Mouse (Mus musculus): ENCODE data around the gene Zdhhc12. TPM values are rescaled to one million over a fixed set of nuclear protein-coding genes. Genes with fewer than 3 reads are reported as not detected.
A peak's percentile ranks its signal among the peaks of the same experiment; 100 is the strongest.
"Not testable (repeated sequence)": the region's sequence is repeated elsewhere in the genome, so short reads cannot be mapped to it uniquely, and the experiment has no call there.

Gene Zdhhc12
- polyA plus RNA-seq (2016; fragmentation: Nextera tagmentation; extraction: Ambion mirVana), result 25.3 and 27.9 TPM in 2 replicates

DNA sequence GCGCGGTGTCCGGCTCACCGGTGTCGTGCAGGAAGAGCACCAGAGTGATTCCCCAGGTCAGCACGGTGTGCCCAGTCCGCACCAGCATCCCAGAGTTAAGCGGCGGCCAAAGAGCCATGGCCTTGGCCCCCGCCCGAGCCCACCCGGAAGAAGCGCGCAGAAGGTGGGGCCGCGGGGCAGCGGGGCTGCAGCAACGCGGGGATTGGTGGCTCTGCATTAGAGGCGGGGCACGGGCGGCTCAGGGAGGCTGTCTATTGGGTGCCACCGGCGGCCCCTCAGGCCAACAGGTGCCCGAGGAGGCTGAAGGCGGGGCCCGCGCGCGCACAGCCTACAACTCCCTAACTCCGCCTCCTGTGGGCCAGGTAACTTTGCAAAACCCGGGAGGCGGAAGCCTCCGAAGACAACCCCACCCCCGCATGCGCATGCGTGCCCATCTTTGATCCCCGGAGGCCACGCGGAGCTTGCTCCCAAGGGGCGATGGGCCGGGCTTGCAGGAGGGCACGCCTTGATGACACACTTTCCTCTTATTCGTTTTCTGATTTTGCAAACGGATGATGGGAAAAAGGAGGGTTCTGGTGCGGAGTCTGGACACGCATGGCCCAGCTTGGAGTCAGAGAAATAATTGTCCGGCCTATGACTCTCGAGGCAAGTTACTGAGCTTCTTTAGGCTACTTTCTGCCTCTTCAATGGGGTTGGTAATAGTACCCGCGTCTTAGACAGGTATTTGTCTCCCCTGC is at the start of gene Zdhhc12:
Zdhhc12 (minus strand) TSS at position 178 of the 737 bp plus-strand sequence.
- Histone ChIP-seq H3K27me3 (replicated peaks) (no peaks in the 10 kb centered on the region), H3K9ac (peak within 1 kb of the TSS; percentile 61), H3K27ac (0 out of 2 replicates have a peak within 1 kb of the TSS, but pooled peaks have one; percentile 7), H3K4me2 (replicated peaks) (peak within 1 kb of the TSS; percentile 70), H3K9me3 (no peaks in the 10 kb centered on the region), H3K36me3 (peaks cover 31% of the 10 kb centered on the region), H3K4me1 (peaks cover 17% of the 10 kb centered on the region; the same call in 1 of the 2 replicates), H3K4me3 (peak within 1 kb of the TSS; percentile 67)
- ATAC-seq (ENCODE audit: low FRiP score, low read depth), result peak; percentile 90
- whole genome bisulfite sequencing, result under 1% methylated on average over 51 of the region's 51 CpGs

DNA sequence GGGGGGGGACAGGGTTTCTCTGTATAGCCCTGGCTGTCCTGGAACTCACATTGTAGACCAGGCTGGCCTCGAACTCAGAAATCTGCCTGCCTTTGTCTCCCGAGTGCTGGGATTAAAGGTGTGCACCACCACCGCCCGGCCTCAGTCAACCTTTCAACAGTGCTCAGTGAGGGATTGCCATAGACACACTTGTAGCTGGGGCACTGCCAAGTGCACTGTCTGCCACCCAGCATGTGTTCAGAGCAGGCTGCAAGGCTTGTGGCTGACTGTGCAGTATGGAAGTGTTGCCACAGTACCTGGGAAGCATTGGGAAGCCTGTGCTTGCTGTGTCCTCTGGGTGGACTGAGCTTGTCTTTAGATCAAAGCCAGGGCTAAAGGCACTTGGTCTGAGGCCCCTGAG is 46.6 kb upstream of the Zdhhc12 start:
- H3K4me1 ChIP-seq; H3K4me3 ChIP-seq; H3K27me3 ChIP-seq (replicated peaks); H3K9me3 ChIP-seq; ATAC-seq (ENCODE audit: low FRiP score, low read depth); H3K4me2 ChIP-seq (replicated peaks); H3K27ac ChIP-seq; H3K9ac ChIP-seq: not testable (repeated sequence)
- WGBS, result 90% methylated on average over 4 of the region's 4 CpGs
- H3K36me3 ChIP-seq, result peaks cover 75% of the 10 kb centered on the region

DNA sequence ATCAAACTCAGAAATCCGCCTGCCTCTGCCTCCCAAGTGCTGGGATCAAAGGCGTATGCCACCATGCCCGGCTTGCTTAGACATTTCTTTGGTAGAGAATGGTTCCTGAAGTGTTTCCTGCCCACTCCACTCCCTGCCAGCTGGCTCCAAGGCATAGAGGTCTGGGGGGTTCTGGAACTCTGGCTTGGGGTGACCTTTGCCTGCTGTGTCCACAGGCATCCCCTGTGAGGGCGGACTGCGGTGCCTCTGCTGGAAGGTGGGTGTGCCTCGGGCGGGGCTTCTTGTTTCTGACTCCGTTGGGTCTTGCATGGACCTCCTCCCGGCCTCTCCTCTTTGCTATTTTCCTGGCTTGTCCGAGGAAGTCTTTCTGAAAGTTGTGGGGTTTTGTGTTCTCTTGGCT is 43.0 kb upstream of the Zdhhc12 start:
- 96% methylated on average over 10 of the region's 10 CpGs for WGBS
- peaks cover 40% of the 10 kb centered on the region for H3K36me3 ChIP-seq
- ATAC-seq (ENCODE audit: low FRiP score, low read depth), result no peak

DNA sequence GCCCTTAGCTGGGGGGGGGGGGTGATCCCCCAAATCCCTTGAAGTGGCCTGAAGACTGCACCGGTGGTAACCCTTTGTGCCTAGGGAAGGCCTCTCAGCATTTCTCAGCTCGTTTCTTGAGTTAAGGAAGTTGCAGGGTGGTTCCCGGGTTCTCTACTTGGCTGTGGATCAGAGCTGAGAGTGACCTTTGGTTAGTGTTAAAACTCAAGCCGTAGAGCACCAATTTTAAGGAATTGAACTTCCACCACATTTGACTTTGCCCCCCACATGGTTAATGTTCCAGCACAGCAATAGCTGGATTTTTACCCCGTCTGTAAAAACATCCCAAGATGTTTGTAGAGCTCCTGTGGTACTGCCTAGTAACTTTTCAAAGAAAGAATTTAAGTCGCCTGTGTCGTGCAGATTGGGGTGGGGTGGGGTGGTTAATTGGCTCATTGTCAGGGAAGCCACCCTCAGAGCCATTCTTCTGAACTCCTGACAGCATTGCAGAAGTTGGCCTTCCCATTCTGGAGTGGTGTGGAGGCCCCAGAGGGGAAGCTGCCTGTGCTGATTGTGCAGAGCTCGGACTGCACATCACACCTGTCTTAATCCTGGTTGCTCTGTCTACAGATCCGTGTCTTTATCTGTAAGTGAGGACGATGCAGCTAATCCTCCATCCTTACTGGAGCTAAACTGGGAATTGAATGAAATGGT is 41.6 kb upstream of the Zdhhc12 start:
- Histone ChIP-seq H3K27me3 (replicated peaks) (no peaks in the 10 kb centered on the region), H3K27ac (no peak overlapping the region), H3K9ac (0 out of 2 replicates have a peak overlapping the region, but pooled peaks have one; percentile 29), H3K4me2 (replicated peaks) (peak overlapping the region; percentile 76), H3K4me3 (peak overlapping the region; percentile 73; the same call in 1 of the 2 replicates), H3K4me1 (peaks cover 19% of the 10 kb centered on the region), H3K36me3 (peaks cover 26% of the 10 kb centered on the region), H3K9me3 (no peaks in the 10 kb centered on the region)
- WGBS, result 48% methylated on average over 10 of the region's 10 CpGs
- no peak for ATAC-seq (ENCODE audit: low FRiP score, low read depth)

More for the DNA sequence above, 43.0 kb upstream of the Zdhhc12 start:
- no peak overlapping the region for H3K9ac ChIP-seq
- H3K9me3 ChIP-seq, result no peaks in the 10 kb centered on the region
- H3K4me3 ChIP-seq, result no peak overlapping the region
- H3K4me1 ChIP-seq, result peaks cover 19% of the 10 kb centered on the region
- no peak overlapping the region for H3K4me2 ChIP-seq (replicated peaks)
- no peaks in the 10 kb centered on the region for H3K27me3 ChIP-seq (replicated peaks)
- no peak overlapping the region for H3K27ac ChIP-seq

DNA sequence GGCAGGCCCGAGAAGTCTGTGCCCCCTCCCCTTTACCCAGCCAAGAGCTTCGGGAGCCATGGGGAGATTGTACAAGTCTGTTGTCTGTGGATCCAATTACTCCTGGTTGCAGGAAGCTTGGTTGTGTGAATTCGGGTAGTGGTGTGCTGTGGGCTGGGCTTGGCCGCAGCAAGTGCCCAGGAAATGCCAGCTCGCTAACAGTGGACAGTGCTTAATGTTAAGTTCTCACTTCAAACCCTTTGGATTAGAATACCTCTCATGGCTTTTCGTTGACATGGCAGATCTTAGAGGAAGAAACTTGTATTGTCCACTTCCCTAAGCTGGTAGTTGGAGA is 40.9 kb upstream of the Zdhhc12 start:
- H3K4me2 ChIP-seq (replicated peaks), result peak overlapping the region; percentile 76
- H3K4me3 ChIP-seq, result peak overlapping the region; percentile 73
- H3K9ac ChIP-seq, result peak overlapping the region; percentile 55
- 32% methylated on average over 6 of the region's 6 CpGs for WGBS
- H3K4me1 ChIP-seq, result peaks cover 19% of the 10 kb centered on the region
- H3K9me3 ChIP-seq, result no peaks in the 10 kb centered on the region
- no peaks in the 10 kb centered on the region for H3K27me3 ChIP-seq (replicated peaks)
- peak; percentile 22; the same call in 1 of the 2 replicates for ATAC-seq (ENCODE audit: low FRiP score, low read depth)
- H3K36me3 ChIP-seq, result peaks cover 24% of the 10 kb centered on the region
- H3K27ac ChIP-seq, result no peak overlapping the region

DNA sequence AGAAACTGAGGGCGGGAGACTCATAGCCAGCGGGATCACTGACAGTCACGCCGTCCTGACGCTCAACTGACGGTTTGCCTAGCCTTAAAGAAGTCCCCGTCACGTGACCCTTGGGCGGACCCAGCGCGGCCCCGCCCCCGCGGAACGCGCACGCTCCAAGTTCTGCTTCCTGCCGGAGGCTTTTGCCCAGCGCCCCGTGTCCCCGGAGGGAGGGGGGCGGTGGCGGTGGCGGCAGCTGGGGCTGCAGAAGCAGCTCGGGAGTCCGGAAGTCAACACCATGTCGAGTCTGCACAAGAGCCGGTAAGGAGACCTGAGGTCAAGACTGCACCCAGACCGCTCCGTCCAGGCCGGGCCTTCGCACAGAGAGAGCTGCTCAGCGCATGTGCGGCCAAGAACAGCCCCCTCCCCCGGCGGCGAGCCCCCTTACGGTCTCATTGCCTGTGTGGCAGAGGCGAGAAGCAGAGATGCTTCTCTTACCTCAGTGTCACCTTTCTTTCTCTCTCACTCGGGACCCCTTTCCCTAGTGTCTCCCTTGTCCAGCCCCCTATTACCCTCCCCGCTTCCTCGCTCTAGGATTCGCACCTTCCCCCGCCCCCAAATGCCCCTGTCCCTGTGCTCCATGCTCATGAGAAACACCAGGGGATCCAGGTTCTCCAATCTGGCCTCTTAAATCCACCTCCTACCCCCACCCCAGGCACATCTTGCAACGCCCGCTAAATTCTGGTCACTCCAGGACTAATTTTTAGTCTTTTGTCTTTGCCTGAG is 40.3 kb upstream of the Zdhhc12 start, which contains the start of gene Tbc1d13:
Tbc1d13 (plus strand) TSS at position 134 of the 765 bp plus-strand sequence.
- Histone ChIP-seq H3K9me3 (no peaks in the 10 kb centered on the region), H3K4me3 (peak within 1 kb of the TSS; percentile 73), H3K9ac (peak within 1 kb of the TSS; percentile 55), H3K27ac (0 out of 2 replicates have a peak within 1 kb of the TSS, but pooled peaks have one; percentile 7), H3K27me3 (replicated peaks) (no peaks in the 10 kb centered on the region), H3K36me3 (peaks cover 24% of the 10 kb centered on the region), H3K4me2 (replicated peaks) (peak within 1 kb of the TSS; percentile 76), H3K4me1 (peaks cover 19% of the 10 kb centered on the region)
- under 1% methylated on average over 46 of the region's 46 CpGs for WGBS
- peak; percentile 95 for ATAC-seq (ENCODE audit: low FRiP score, low read depth)

DNA sequence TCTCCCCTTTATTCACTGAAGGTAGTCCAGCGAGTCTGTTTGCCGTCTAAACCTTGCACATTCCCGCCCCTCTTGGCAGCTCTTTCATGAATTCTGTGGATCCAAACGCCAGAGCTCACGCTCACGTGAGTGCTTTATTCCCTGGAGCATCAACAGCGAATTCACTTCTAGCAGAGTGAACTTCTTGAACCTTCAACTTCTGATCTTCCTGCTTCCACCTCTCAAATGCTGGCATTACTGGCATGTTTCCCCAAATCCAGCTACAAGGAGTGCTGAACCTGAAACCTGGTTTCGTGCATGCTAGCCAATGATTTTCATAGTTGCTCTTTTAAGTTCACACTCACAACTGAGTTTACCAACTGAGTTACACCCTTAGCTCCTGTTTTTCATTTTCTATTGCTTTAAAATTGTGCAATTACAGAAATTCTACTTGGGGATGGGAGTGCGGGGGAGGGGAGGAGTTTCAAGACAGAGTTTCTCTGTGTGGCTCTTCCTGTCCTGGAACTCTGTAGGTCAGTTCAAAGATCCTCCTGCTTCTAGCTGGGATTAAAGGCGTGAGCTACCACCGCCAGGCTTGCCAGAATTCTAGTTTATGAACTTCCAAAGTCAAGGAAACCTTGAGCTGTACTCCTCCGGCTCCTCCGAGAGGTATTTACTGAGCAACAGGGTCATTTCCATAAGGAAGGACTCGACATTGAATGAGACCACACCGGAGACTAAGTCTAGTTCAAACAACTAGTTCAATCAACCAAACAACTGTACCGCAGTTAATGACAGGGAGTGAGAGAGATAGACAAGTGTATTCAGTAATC is 39.6 kb upstream of the Zdhhc12 start:
- Histone ChIP-seq H3K9me3 (no peaks in the 10 kb centered on the region), H3K9ac (peak overlapping the region; percentile 55; the same call in 1 of the 2 replicates), H3K27me3 (replicated peaks) (no peaks in the 10 kb centered on the region), H3K27ac (no peak overlapping the region), H3K4me3 (peak overlapping the region; percentile 73), H3K4me1 (peaks cover 19% of the 10 kb centered on the region), H3K36me3 (peaks cover 24% of the 10 kb centered on the region), H3K4me2 (replicated peaks) (peak overlapping the region; percentile 76)
- ATAC-seq (ENCODE audit: low FRiP score, low read depth), result peak; percentile 8; the same call in 1 of the 2 replicates
- 28% methylated on average over 16 of the region's 16 CpGs for WGBS

DNA sequence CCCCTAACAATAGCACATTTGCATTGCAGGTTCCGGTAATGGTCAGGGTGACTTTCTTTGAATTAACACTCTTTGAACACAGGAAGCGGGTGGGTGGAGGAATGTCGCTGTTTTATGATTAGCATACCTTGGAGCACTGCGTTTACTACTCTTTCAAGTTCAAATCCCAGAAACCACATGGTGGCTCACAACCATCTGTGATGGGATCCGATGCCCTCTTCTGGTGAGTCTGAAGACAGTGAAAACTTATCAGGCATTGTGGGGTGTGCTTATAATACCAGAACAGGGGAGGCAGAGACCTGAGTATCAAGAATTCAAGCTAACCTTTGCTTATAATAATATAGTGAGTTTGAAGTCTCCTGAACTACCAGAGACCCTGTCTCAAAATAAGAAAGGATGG is 37.8 kb upstream of the Zdhhc12 start:
- not testable (repeated sequence) for H3K9ac ChIP-seq; H3K27ac ChIP-seq; H3K9me3 ChIP-seq; ATAC-seq (ENCODE audit: low FRiP score, low read depth); H3K4me3 ChIP-seq; H3K4me2 ChIP-seq (replicated peaks); H3K27me3 ChIP-seq (replicated peaks)
- 63% methylated on average over 5 of the region's 5 CpGs for WGBS
- Histone ChIP-seq H3K36me3 (peaks cover 10% of the 10 kb centered on the region; the same call in 1 of the 2 replicates), H3K4me1 (peaks cover 19% of the 10 kb centered on the region)

DNA sequence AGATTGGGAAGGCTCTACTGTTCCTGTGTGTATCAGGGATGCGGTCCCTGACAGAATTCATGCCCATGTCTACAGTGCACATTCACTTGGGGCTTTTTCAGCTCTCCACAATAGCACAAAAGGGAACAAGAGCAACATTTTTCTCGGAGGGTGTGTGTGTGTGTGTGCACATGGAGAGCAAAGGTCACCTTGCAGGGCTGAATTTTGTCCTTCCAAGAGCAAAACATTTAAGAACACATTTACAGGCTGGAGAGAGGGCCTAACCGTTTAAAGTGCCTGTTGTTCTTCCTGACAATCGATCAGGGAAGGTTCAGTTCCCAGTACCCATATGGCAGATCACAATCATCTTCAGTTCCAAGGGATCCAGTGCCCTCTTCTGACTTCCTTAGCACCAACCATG is 36.7 kb upstream of the Zdhhc12 start:
- Histone ChIP-seq H3K4me2 (replicated peaks) (no peak overlapping the region), H3K9me3 (no peaks in the 10 kb centered on the region), H3K27ac (no peak overlapping the region), H3K4me1 (peaks cover 15% of the 10 kb centered on the region), H3K4me3 (no peak overlapping the region), H3K36me3 (peaks cover under 1% of the 10 kb centered on the region; the same call in 1 of the 2 replicates), H3K9ac (no peak overlapping the region), H3K27me3 (replicated peaks) (no peaks in the 10 kb centered on the region)
- WGBS, result 87% methylated on average over 4 of the region's 4 CpGs
- ATAC-seq (ENCODE audit: low FRiP score, low read depth), result no peak

DNA sequence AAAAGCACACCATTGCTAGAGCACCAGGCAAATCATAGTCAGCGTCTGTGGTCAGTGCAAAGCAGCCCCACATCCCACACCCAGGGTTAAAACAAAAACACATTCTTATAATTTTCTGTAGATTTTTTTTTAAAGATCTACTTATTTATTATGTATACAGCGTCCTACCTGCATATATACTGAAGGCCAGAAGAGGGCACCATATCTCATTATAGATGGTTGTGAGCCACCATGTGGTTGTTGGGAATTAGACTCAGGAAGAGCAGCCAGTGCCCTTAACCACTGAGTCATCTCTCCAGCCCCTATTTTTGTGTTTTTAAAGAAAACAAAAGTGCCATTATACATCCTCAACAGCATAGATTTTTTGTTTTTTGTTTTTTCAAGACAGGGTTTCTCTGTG is 35.3 kb upstream of the Zdhhc12 start:
- peaks cover 14% of the 10 kb centered on the region; the same call in 1 of the 2 replicates for H3K4me1 ChIP-seq
- H3K27me3 ChIP-seq (replicated peaks), result no peaks in the 10 kb centered on the region
- ATAC-seq (ENCODE audit: low FRiP score, low read depth), result no peak
- no peak overlapping the region for H3K4me2 ChIP-seq (replicated peaks)
- 42% methylated on average over 2 of the region's 2 CpGs for WGBS
- no peak overlapping the region for H3K4me3 ChIP-seq
- H3K36me3 ChIP-seq, result no peaks in the 10 kb centered on the region
- no peak overlapping the region for H3K27ac ChIP-seq
- no peak overlapping the region for H3K9ac ChIP-seq
- no peaks in the 10 kb centered on the region for H3K9me3 ChIP-seq
